Mouse (Mus musculus) intestine, embryonic 16.5 days (tissue): ENCODE results near the gene Sphk2. TPM values are rescaled to one million over a fixed set of nuclear protein-coding genes. Genes with fewer than 3 reads are reported as not detected.
A peak's percentile ranks its signal among the peaks of the same experiment; 100 is the strongest.

Experiments used
- ATAC-seq: fragments of 200-750 bp; cut with Nextera tagmentation; 2 replicates; pipeline ENCODE4 v1.8.0; 2017; ENCODE audit warnings: moderate TSS enrichment, moderate library complexity
- H3K27ac ChIP-seq: fragments of 300-500 bp; sonication (generic); 2 replicates; pipeline ENCODE4 v1.5.1; 2014; ENCODE audit warnings: mild to moderate bottlenecking, low read length
- H3K27me3 ChIP-seq: fragments of 300-500 bp; sonication (generic); replicated peaks from 2 replicates; pipeline ENCODE4 v1.6.1; 2014; ENCODE audit warnings: low read length, control low read depth, mixed read lengths; ENCODE audit not compliant: control insufficient read depth, insufficient read depth
- H3K36me3 ChIP-seq: fragments of 300-500 bp; sonication (generic); 2 replicates; pipeline ENCODE4 v1.6.1; 2014; ENCODE audit warnings: low read length, control low read depth; ENCODE audit not compliant: control insufficient read depth, insufficient read depth
- H3K4me1 ChIP-seq: fragments of 300-500 bp; sonication (generic); 2 replicates; pipeline ENCODE4 v1.6.1; 2014; ENCODE audit warnings: low read length, control low read depth, mixed read lengths; ENCODE audit not compliant: control insufficient read depth, insufficient read depth
- H3K4me2 ChIP-seq: fragments of 300-500 bp; sonication (generic); 2 replicates; pipeline ENCODE4 v1.6.1; 2014; ENCODE audit warnings: low read depth, low read length, control low read depth
- H3K4me3 ChIP-seq: fragments of 300-500 bp; sonication (generic); 2 replicates; pipeline ENCODE4 v1.5.1; 2014; ENCODE audit warnings: mild to moderate bottlenecking, low read length
- H3K9ac ChIP-seq: fragments of 300-500 bp; sonication (generic); 2 replicates; pipeline ENCODE4 v1.6.1; 2014; ENCODE audit warnings: low read depth, low read length
- H3K9me3 ChIP-seq: fragments of 300-500 bp; sonication (generic); 2 replicates; pipeline ENCODE4 v1.6.1; 2016; ENCODE audit warnings: low read length, control low read depth; ENCODE audit not compliant: control insufficient read depth
- WGBS: fragments of 180-500 bp; shearing (Covaris S2); extraction: QIAGEN DNeasy Blood & Tissue Kit; methylation state at CpG from one replicate; pipeline ENCODE4 v1.1.7; 2014; 5-methylcytosine and 5-hydroxymethylcytosine counted together
- polyA plus RNA-seq: library from polyadenylated mRNA; unstranded; fragments of >200 nt; fragmentation: Nextera tagmentation; extraction: Ambion mirVana; gene quantifications from 2 replicates; pipeline ENCODE4 v1.2.1, GENCODE M21; 2015

The Sphk2 gene
- polyA plus RNA-seq, 1 experiment from 2014 or later = 55.6 TPM

GRCm38 (mm10) chr7:45747450-45747849 lies 29.6 kb upstream of the Sphk2 start:
- H3K4me1 ChIP-seq = peaks cover 12% of the 10 kb centered on the region
- no peak overlapping the region for H3K4me3 ChIP-seq
- H3K9ac ChIP-seq = no peak overlapping the region
- WGBS = 92% methylated on average over 5 of the region's 5 CpGs
- H3K27me3 ChIP-seq = no peaks in the 10 kb centered on the region
- no peak overlapping the region for H3K27ac ChIP-seq
- H3K36me3 ChIP-seq = no peaks in the 10 kb centered on the region
- H3K4me2 ChIP-seq = no peak overlapping the region
- H3K9me3 ChIP-seq = no peaks in the 10 kb centered on the region; the same call in 1 of the 2 replicates
- ATAC-seq = no peak

GRCm38 (mm10) chr7:45746518-45746917 lies 28.7 kb upstream of the Sphk2 start:
- Histone ChIP-seq H3K9me3 (no peaks in the 10 kb centered on the region; the same call in 1 of the 2 replicates), H3K4me3 (no peak overlapping the region), H3K4me1 (peaks cover 15% of the 10 kb centered on the region), H3K27ac (no peak overlapping the region), H3K9ac (no peak overlapping the region), H3K36me3 (no peaks in the 10 kb centered on the region), H3K4me2 (no peak overlapping the region), H3K27me3 (no peaks in the 10 kb centered on the region)
- no peak for ATAC-seq
- WGBS = 66% methylated on average over 6 of the region's 6 CpGs

GRCm38 (mm10) chr7:45744387-45744786 lies 26.6 kb upstream of the Sphk2 start:
- Histone ChIP-seq H3K36me3 (no peaks in the 10 kb centered on the region), H3K4me2 (no peak overlapping the region), H3K27ac (no peak overlapping the region), H3K9me3 (no peaks in the 10 kb centered on the region; the same call in 1 of the 2 replicates), H3K4me1 (peaks cover 5% of the 10 kb centered on the region; the same call in 1 of the 2 replicates), H3K27me3 (no peaks in the 10 kb centered on the region), H3K9ac (no peak overlapping the region; the same call in 1 of the 2 replicates), H3K4me3 (no peak overlapping the region)
- peak; percentile 75 for ATAC-seq
- WGBS = 34% methylated on average over 2 of the region's 2 CpGs

- Histone ChIP-seq H3K27ac (no peak overlapping the region), H3K27me3 (no peaks in the 10 kb centered on the region), H3K4me3 (peak overlapping the region; percentile 33), H3K4me1 (0 out of 2 replicates have a peak, but pooled peaks cover 3% of the 10 kb centered on the region), H3K9me3 (no peaks in the 10 kb centered on the region; the same call in 1 of the 2 replicates), H3K4me2 (peak overlapping the region; percentile 46), H3K36me3 (no peaks in the 10 kb centered on the region), H3K9ac (peak overlapping the region; percentile 40)
- no peak for ATAC-seq
- 33% methylated on average over 19 of the region's 19 CpGs for WGBS
Measured at GRCm38 (mm10) chr7:45742338-45742737, 24.5 kb upstream of the Sphk2 start.

- peak overlapping the region; percentile 33 for H3K4me3 ChIP-seq
- ATAC-seq = 0 out of 2 replicates have a peak, but pooled peaks have one; percentile 26
- no peak overlapping the region for H3K27ac ChIP-seq
- 0 out of 2 replicates have a peak, but pooled peaks cover 3% of the 10 kb centered on the region for H3K4me1 ChIP-seq
- WGBS = 41% methylated on average over 11 of the region's 11 CpGs
- no peaks in the 10 kb centered on the region for H3K36me3 ChIP-seq
- H3K4me2 ChIP-seq = peak overlapping the region; percentile 46
- H3K9me3 ChIP-seq = no peaks in the 10 kb centered on the region; the same call in 1 of the 2 replicates
- H3K27me3 ChIP-seq = no peaks in the 10 kb centered on the region
- H3K9ac ChIP-seq = peak overlapping the region; percentile 40
Measured at GRCm38 (mm10) chr7:45741777-45742176, 24.0 kb upstream of the Sphk2 start.

GRCm38 (mm10) chr7:45741308-45741707 lies 23.5 kb upstream of the Sphk2 start:
- Histone ChIP-seq H3K27ac (no peak overlapping the region), H3K4me1 (0 out of 2 replicates have a peak, but pooled peaks cover 3% of the 10 kb centered on the region), H3K9me3 (no peaks in the 10 kb centered on the region), H3K4me3 (no peak overlapping the region), H3K36me3 (no peaks in the 10 kb centered on the region), H3K27me3 (no peaks in the 10 kb centered on the region), H3K4me2 (no peak overlapping the region), H3K9ac (no peak overlapping the region)
- no peak for ATAC-seq
- 84% methylated on average over 12 of the region's 12 CpGs for WGBS

- no peak overlapping the region for H3K9ac ChIP-seq
- H3K4me2 ChIP-seq = no peak overlapping the region
- 72% methylated on average over 10 of the region's 10 CpGs for WGBS
- H3K4me1 ChIP-seq = 0 out of 2 replicates have a peak, but pooled peaks cover 3% of the 10 kb centered on the region
- no peak overlapping the region for H3K4me3 ChIP-seq
- H3K9me3 ChIP-seq = no peaks in the 10 kb centered on the region
- no peaks in the 10 kb centered on the region for H3K36me3 ChIP-seq
- H3K27me3 ChIP-seq = no peaks in the 10 kb centered on the region
- 0 out of 2 replicates have a peak, but pooled peaks have one; percentile 2 for ATAC-seq
- H3K27ac ChIP-seq = no peak overlapping the region
Measured at GRCm38 (mm10) chr7:45739820-45740219, 22.0 kb upstream of the Sphk2 start.

GRCm38 (mm10) chr7:45739162-45739763 lies 21.5 kb upstream of the Sphk2 start:
- Histone ChIP-seq H3K4me1 (0 out of 2 replicates have a peak, but pooled peaks cover 3% of the 10 kb centered on the region), H3K4me3 (no peak overlapping the region), H3K9ac (no peak overlapping the region), H3K4me2 (no peak overlapping the region), H3K36me3 (no peaks in the 10 kb centered on the region), H3K27me3 (no peaks in the 10 kb centered on the region), H3K9me3 (no peaks in the 10 kb centered on the region), H3K27ac (no peak overlapping the region)
- ATAC-seq = peak; percentile 85
- WGBS = 8% methylated on average over 9 of the region's 9 CpGs

- ATAC-seq = no peak
- H3K27me3 ChIP-seq = no peaks in the 10 kb centered on the region
- WGBS = 78% methylated on average over 5 of the region's 5 CpGs
- H3K9me3 ChIP-seq = no peaks in the 10 kb centered on the region
- no peak overlapping the region for H3K4me2 ChIP-seq
- H3K9ac ChIP-seq = no peak overlapping the region
- no peak overlapping the region for H3K4me3 ChIP-seq
- peaks cover 23% of the 10 kb centered on the region for H3K4me1 ChIP-seq
- H3K36me3 ChIP-seq = no peaks in the 10 kb centered on the region
- no peak overlapping the region for H3K27ac ChIP-seq
Measured at GRCm38 (mm10) chr7:45733477-45733876, 15.7 kb upstream of the Sphk2 start.
